ENCODE assay signal across 20 mouse cellular contexts in genomic region chr12:37891336-37891735, GRCm38 (mm10).
"Had no signal": no experiment of that assay in that cellular context is flagged by ENCODE, and none has a peak within 500 bp of the region (broad histone marks: within the 10 kb centered on the region; RNA-seq: fewer than 3 reads in every experiment).

No protein-coding gene starts in this region.

- DNase-seq: cerebellum, adult 8-10 months; cerebellum, adult 9-10 months; cerebellum, adult 9-11 months; cerebellum, postnatal 10 days; cerebellum, postnatal 14 days; cerebellum, postnatal 25 days; cerebellum, postnatal 36 days; embryo, embryonic 11 days; forebrain, postnatal 0 days; gastrocnemius, adult 2 months; gastrocnemius, postnatal 10 days; gastrocnemius, postnatal 14 days; gastrocnemius, postnatal 25 days; gastrocnemius, postnatal 36 days; heart, adult 18-20 months; heart, adult 2 months had no signal

- ATAC-seq: forebrain, embryonic 13.5 days; forebrain, embryonic 14.5 days; forebrain, embryonic 15.5 days; forebrain, embryonic 16.5 days; forebrain, postnatal 0 days had no signal
